Mouse (Mus musculus): Measurements from ENCODE around the gene Irgc1. TPM values are rescaled to one million over a fixed set of nuclear protein-coding genes. Genes with fewer than 3 reads are reported as not detected.

The Irgc1 gene
- polyA plus RNA-seq (2015; fragmentation: Nextera tagmentation; extraction: Ambion mirVana) = 0.42 and 0.62 TPM in 2 replicates

DNA sequence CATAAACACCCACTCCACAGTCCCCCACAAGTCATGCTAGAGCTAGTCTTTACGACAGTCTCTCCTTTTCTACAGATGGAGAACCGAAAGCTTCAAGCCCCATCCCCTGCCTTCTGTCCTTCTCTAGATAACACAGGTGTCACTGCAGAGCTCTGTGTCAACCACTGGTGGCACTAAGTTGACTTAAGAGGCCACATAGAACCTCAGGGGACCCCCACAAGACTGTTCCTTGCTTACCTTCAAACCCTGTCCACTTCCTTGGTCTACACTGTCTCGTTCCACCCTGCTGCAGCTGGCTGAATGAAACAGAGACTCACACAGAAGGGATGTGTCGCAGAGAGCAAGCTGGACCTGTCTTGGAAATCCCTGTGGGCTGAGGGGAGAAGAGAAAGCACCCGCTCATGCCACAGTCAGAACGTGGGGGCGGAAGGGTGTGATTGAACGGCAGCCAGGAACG is at the start of gene Irgc1:
Gene Irgc1 (minus strand): TSS at position 443 of the 457 bp plus-strand sequence.

DNA sequence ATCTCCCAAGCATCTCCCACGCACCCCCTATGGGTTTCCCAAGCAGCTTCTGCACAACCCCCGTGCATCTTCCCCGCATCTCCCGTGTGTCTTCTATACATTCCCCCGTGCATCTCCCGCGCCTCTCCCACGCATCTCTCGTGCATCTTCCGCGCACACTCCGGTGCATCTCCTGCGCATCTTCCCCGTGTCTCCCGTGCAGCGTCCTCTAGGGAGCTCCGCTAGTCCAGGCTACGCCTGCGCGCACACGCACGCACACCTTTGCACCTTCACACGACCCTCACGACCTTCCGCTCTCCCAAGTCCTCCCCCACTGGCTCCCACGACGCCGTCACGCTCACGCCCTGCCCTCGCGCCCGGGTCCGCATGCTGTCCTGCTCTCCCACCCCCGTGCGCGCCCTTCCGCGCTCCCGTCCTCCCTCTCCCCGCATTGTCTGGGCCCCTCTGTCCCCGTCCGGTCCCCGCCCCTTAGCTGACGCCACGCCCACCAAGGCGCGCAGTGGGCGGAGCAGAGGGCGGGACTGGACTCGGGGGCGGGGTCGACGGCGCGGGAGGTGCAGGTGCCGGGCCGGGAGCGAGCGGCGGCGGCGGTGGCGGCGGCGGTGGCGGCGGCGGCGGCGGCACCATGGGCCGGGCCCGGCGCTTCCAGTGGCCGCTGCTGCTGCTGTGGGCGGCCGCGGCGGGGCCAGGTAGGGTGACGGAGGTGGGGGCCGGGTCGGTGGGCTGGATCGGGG is 29.5 kb upstream of the Irgc1 start, which contains the start of gene Cadm4:
Gene Cadm4 (plus strand): TSS at position 550 of the 734 bp plus-strand sequence.

DNA sequence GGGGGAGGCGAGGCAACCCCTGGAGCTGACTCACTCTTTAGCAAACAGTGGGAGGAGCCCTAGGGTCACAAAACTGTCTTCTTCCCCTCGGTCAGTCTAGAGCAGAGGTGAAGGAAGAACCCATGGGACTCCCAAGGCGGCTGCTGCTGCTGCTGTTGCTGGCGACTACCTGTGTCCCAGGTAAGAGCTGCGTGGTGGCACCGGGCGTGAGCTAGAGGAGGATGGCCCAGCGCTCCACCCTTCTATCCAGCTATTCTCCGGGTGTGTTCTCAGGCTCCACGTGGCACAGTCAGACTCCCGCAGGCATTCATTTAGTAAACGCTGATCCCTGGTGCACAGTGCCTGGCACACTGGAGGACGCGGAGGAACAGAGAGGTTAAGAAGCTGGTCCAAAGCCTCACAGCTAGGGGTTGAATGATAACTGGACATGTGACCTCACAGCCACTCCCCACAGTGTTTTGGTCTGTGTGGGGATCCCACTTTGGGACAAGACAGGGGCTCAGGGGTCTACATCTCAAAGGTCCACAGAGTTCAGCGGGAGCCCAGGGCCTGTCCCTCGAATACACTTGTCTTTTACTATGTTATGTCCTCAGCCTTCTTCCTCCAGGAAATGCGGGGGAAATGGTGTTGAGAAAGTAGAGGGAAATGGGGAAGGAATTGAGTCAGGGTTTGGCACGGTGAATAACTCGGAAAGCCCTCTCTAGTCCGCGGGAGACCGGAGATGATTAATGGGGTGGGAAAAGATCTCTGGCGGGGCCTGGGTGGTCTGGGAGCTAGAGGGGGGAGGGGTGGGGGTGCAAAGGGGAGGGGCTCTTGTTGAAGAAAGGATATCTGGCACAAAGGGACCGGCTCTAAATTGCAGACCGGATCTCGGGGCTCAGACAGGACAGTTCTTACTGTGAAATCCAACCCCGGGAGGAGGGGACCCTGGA is 10.6 kb upstream of the Irgc1 start, which contains the start of gene Plaur:
Gene Plaur (plus strand): TSS at position 97 of the 932 bp plus-strand sequence.

DNA sequence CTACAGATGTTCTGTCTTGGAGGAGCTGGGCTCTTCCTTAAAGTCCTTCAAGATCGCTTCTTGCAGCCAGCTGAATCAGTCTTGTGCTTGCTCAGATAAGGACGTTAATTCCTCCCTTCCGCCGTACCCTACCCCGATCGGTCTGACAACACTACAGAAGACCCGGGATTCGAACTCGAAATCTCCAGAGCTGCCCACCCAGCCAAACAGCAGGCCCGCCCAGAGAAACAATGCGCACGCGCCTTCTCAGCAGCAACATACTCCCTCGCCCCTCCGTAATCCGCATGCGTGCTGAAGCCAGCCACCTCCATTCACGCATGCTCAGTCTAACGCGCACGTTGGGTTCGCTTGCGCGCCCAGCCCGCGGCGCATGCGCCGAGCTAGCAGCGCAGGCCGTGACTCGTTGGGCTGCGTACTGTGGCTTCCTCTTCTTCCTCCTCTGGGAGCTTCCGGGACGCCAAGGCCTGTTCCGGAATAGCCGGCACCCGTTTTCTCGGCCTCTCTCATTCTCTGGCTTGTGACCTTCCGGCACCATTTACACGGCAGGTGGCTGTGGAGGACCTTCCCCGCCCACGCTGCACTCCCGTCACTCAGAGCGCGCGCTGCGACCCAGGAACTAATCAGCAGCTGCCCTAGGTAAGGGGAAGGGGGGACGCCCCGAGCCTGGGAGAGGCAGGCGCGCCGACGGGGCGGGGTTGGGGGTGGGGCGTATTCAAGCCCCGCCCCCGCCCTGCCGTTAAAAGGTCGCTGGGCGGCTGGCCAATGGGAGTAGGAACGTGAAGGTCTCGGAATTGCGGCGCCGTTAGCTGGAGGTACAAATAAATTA is 52.6 kb downstream of the Irgc1 start, which contains the start of gene Smg9:
Gene Smg9 (plus strand): TSS at position 364 of the 826 bp plus-strand sequence.

Other genes with a start within 250 kb of the Irgc1 start
- 2.2 and 2.8 TPM in 2 replicates for gene Zfp111, start 240.9 kb downstream of the Irgc1 start, polyA plus RNA-seq (2015; fragmentation: Nextera tagmentation; extraction: Ambion mirVana)
- 0.95 and 1.2 TPM in 2 replicates for gene Zfp109, start 214.7 kb downstream of the Irgc1 start, polyA plus RNA-seq (2015; fragmentation: Nextera tagmentation; extraction: Ambion mirVana)
- gene Zfp108, start 197.5 kb downstream of the Irgc1 start, polyA plus RNA-seq (2015; fragmentation: Nextera tagmentation; extraction: Ambion mirVana) = 1.3 and 1.7 TPM in 2 replicates
- 3.5 and 4.0 TPM in 2 replicates for gene Zfp93, start 181.9 kb downstream of the Irgc1 start, polyA plus RNA-seq (2015; fragmentation: Nextera tagmentation; extraction: Ambion mirVana)
- gene Zfp61, start 151.1 kb downstream of the Irgc1 start, polyA plus RNA-seq (2015; fragmentation: Nextera tagmentation; extraction: Ambion mirVana) = 9.6 and 11.4 TPM in 2 replicates
- gene Zfp94, start 135.6 kb downstream of the Irgc1 start, polyA plus RNA-seq (2015; fragmentation: Nextera tagmentation; extraction: Ambion mirVana) = 4.2 and 5.6 TPM in 2 replicates
- gene Tescl, start 118.4 kb downstream of the Irgc1 start, polyA plus RNA-seq (2015; fragmentation: Nextera tagmentation; extraction: Ambion mirVana) = not detected in 2 replicates
- gene Lypd5, start 103.1 kb downstream of the Irgc1 start, polyA plus RNA-seq (2015; fragmentation: Nextera tagmentation; extraction: Ambion mirVana) = 5.3 TPM in 1 of 2 replicates, not detected in the other
- gene Kcnn4, start 82.0 kb downstream of the Irgc1 start, polyA plus RNA-seq (2015; fragmentation: Nextera tagmentation; extraction: Ambion mirVana) = 0.51 and 0.79 TPM in 2 replicates
- gene Smg9, start 52.7 kb downstream of the Irgc1 start, polyA plus RNA-seq (2015; fragmentation: Nextera tagmentation; extraction: Ambion mirVana) = 12.9 and 13.7 TPM in 2 replicates
- gene Plaur, start 10.2 kb upstream of the Irgc1 start, polyA plus RNA-seq (2015; fragmentation: Nextera tagmentation; extraction: Ambion mirVana) = 3.4 and 4.1 TPM in 2 replicates
- gene Cadm4, start 29.7 kb upstream of the Irgc1 start, polyA plus RNA-seq (2015; fragmentation: Nextera tagmentation; extraction: Ambion mirVana) = 3.8 and 6.0 TPM in 2 replicates
- gene Zfp428, start 54.7 kb upstream of the Irgc1 start, polyA plus RNA-seq (2015; fragmentation: Nextera tagmentation; extraction: Ambion mirVana) = 23.6 and 25.5 TPM in 2 replicates
- 0.15 TPM in 1 of 2 replicates, not detected in the other for gene AC161166.1, start 60.2 kb upstream of the Irgc1 start, polyA plus RNA-seq (2015; fragmentation: Nextera tagmentation; extraction: Ambion mirVana)
- 5.3 and 6.0 TPM in 2 replicates for gene Irgq, start 78.4 kb upstream of the Irgc1 start, polyA plus RNA-seq (2015; fragmentation: Nextera tagmentation; extraction: Ambion mirVana)
- gene Pinlyp, start 93.8 kb upstream of the Irgc1 start, polyA plus RNA-seq (2015; fragmentation: Nextera tagmentation; extraction: Ambion mirVana) = 0.84 TPM in 1 of 2 replicates, not detected in the other
- gene Xrcc1, start 94.0 kb upstream of the Irgc1 start, polyA plus RNA-seq (2015; fragmentation: Nextera tagmentation; extraction: Ambion mirVana) = 37.4 and 39.0 TPM in 2 replicates
- 13.9 and 14.9 TPM in 2 replicates for gene Ethe1, start 135.2 kb upstream of the Irgc1 start, polyA plus RNA-seq (2015; fragmentation: Nextera tagmentation; extraction: Ambion mirVana)
- gene Zfp575, start 135.3 kb upstream of the Irgc1 start, polyA plus RNA-seq (2015; fragmentation: Nextera tagmentation; extraction: Ambion mirVana) = 2.4 TPM in 2 replicates
- gene Phldb3, start 158.5 kb upstream of the Irgc1 start, polyA plus RNA-seq (2015; fragmentation: Nextera tagmentation; extraction: Ambion mirVana) = 0.10 and 0.11 TPM in 2 replicates
- gene Lypd3, start 184.3 kb upstream of the Irgc1 start, polyA plus RNA-seq (2015; fragmentation: Nextera tagmentation; extraction: Ambion mirVana) = 7.7 TPM in 1 of 2 replicates, not detected in the other
- not detected in 2 replicates for gene Tex101, start 224.4 kb upstream of the Irgc1 start, polyA plus RNA-seq (2015; fragmentation: Nextera tagmentation; extraction: Ambion mirVana)

Measured in skeletal muscle tissue, postnatal 0 days (tissue).